Mouse (Mus musculus) left cerebral cortex, postnatal 25 days (tissue): ENCODE measurements around the gene Fdx1l. TPM values are rescaled to one million over a fixed set of nuclear protein-coding genes. Genes with fewer than 3 reads are reported as not detected.

Experiments
- DNase-seq, 2 experiments: peaks; one replicate each; pipeline ENCODE4 v3.0.0; 2022; ENCODE audit warnings: low spot score in 2 of 2, mixed read lengths in 1 of 2
- intact Hi-C: fragments of 180-260 bp; cut with DNase I; formaldehyde crosslinking; loops from one replicate; pipeline ENCODE4 v1.15.1; 2025
- microRNA-seq, 2 experiments: library from miRNA; unstranded; fragments of <30 nt; microRNA quantifications; one replicate each; pipeline ENCODE4 v1.2.0; 2022
- total RNA-seq, 2 experiments: library from RNA; stranded (reverse); gene quantifications; 2 replicates each; pipeline ENCODE4 v1.2.3; 2021

Fdx1l gene
- total RNA-seq, 2 experiments from 2014 or later = 59.2 to 63.0 TPM

DNA sequence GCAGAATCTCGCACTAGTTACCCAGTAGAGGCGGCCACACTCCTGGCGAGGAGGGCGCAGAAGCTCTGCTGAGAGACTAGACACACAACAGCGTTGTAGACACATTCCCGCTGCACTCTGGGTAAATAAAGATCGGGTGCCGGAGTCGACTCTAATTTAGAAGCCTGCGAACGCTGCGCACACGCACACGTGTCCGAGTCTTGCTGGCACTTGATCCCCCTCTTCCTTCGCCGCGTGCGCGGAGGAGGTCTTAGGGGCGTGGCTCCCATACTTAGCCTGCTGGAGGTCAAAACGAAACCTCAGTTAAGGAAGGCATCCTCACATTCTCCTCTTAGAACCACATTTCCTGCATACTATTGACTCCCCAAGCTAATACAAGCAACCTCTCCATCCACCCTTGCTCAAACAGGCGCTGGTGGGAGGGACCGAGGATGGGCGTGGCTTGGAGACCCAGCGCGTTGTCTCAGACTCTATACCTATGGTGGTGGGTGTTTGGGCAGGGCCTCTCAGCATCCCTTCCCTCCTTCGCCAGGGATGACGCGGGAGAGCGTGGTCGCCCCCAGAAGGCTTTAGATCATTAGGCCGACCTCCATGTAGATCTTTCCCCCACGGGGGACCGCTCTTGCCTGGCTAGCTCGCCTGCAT is 42.0 kb downstream of the Fdx1l start:
- intact Hi-C loops = loop anchor here (1.0 to 2.0 kb wide), 3 partner anchors 32 to 99 kb away; partner anchors contain the start of genes Gm38431 and Tyk2

DNA sequence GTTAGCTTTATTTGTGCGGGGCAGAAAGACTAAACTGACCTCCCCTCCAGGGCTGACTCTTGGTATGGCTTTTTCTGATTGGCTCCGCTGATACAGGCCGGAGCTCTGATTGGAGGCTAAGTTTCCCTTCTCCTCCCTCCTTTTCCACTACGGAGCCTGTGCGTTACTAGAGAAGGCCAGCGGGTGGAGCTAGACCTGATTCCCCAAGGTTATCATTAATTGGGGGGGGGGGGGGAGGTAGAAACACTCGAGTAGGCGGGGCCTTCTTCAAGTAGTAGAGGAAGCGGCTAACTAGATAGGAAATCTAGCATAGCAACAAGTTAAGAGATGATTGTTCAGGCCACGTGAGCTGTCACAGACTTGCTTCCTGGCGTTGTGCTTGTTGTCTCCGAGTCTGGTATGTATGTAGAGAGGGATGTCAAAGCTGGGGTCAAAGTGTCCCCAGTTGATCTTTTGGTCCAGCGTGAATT is 42.6 kb downstream of the Fdx1l start:
- DNase-seq = peak; percentile 76 to 91
- intact Hi-C loops = loop anchor here (1.0 to 2.0 kb wide), 3 partner anchors 32 to 100 kb away; partner anchors contain the start of genes Gm38431 and Tyk2

More for the DNA sequence above, 42.0 kb downstream of the Fdx1l start:
- DNase-seq = peak; percentile 88 to 93

DNA sequence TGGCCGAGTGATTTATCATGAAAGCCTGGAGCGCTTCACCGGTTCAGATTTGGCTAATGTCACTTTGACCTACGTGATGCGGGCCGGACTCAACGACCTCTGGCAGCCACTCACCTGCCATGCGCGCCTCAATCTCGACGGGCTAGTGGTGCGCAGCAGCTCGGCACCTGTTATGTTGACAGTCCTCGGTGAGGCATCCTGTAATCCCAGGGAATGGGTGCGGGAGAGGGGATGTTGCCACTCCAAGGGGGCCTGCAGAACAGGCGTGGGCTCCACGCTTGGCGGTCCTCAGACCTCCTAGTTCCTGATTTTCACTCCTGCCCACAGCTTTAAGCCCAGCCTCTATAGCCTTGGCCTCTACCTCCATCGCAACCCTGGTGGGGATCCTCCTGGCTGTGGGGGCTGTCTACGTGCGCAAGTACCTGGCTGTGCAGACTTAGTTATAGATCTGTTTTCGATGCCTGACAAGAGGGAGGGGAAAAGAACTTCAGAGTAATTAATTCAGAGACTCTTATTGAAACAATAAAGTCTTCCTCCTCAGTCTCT is 43.3 kb downstream of the Fdx1l start:
- DNase-seq = no peak
- intact Hi-C loops = loop anchor here (2.0 kb wide), 1 partner anchor 101 kb away; the partner anchor contains the start of gene Tyk2

DNA sequence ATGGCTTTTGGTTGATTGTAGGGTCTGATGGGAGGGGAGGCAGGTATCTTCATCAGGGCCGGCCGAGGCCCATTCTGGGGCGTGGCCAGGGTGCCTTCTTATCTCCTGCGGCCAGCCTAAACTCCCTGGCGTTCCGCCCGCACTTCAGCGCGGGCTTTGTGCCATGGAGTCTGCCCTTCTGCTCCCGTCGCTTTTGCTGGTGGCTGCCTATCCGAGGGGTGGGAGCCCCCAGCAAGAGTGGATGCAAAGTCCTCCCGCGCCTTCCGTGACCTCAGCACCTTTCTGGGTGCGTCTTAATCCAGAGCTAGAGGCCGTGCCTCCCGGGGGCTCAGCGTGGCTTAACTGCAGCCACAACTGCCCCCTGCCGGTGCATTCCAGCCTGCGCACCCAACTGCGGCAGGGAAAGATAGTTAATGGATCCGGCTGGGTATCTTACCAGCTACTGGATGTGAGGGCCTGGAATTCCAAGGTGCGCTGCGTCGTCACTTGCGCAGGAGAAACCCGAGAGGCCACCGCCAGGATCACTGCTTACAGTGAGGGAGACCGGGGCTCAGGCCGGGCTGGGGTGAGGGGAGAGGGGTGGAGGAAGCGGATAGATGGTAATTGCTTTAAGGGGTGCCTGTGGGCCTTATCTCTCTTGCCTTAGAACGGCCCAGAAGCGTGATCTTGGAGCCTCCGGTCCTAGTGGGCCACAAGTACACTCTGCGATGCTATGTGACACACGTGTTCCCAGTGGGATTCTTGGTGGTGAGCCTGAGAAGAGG is 43.9 kb downstream of the Fdx1l start, which contains the start of gene Icam4:
Gene Icam4 (plus strand): TSS at position 83 of the 764 bp plus-strand sequence.
- intact Hi-C loops = loop anchor here (2.0 kb wide), 2 partner anchors 101 to 129 kb away; partner anchors contain the start of gene Tyk2
- DNase-seq = peak; percentile 72 to 73

DNA sequence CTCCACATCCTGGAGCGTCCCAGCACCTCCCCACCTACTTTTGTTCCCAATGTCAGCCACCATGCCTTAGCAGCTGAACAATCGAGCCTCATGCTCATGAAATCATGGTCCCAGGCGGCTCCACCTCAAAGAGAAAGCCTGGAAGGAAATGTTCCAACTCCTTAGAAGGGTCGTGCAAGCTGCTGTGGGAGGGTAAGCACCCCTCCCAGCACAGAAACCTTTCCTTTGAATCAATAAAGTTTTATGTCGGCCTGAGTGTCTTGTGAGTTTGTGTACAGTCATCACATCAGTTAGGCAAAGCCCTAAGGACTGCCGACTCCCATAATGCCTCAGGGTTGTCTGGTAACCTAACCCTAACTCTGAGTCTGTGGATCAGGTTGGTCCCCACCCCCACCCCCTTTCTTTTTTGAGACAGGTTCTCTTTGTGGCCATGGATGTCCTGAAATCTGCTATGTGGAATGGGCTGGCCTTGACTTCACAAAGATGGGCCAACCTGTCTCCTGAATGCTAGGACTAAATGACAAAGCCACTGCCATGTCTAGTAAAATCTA is 44.8 kb downstream of the Fdx1l start:
- no peak for DNase-seq
- intact Hi-C loops = loop anchor here (2.0 kb wide), 1 partner anchor 128 kb away; no protein-coding TSS in a partner anchor

DNA sequence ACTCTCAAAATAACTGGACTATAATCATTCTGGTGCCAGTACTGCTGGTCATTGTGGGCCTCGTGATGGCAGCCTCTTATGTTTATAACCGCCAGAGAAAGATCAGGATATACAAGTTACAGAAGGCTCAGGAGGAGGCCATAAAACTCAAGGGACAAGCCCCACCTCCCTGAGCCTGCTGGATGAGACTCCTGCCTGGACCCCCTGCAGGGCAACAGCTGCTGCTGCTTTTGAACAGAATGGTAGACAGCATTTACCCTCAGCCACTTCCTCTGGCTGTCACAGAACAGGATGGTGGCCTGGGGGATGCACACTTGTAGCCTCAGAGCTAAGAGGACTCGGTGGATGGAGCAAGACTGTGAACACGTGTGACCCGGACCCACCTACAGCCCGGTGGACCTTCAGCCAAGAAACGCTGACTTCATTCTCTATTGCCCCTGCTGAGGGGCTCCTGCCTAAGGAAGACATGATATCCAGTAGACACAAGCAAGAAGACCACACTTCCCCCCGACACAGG is 45.6 kb downstream of the Fdx1l start:
- DNase-seq = no peak
- intact Hi-C loops = loop anchor here (2.0 kb wide), 1 partner anchor 127 kb away; no protein-coding TSS in a partner anchor

DNA sequence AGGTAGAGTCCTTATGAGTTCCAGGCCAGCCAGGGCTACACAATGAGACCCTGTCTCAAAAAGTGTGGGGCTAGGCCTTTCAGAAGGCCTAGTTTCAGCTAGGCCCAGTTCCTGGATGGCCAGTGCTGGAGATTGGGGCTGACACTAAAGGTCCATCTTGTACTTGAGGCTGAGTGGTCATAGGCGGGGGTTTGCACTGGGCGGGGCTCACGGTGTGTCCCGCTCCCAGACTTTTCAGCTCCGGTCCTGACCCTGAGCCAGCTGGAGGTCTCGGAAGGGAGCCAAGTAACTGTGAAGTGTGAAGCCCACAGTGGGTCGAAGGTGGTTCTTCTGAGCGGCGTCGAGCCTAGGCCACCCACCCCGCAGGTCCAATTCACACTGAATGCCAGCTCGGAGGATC is 46.6 kb downstream of the Fdx1l start:
- intact Hi-C loops = loop anchor here (1.0 kb wide), 1 partner anchor 24 kb away; no protein-coding TSS in a partner anchor
- DNase-seq = no peak

DNA sequence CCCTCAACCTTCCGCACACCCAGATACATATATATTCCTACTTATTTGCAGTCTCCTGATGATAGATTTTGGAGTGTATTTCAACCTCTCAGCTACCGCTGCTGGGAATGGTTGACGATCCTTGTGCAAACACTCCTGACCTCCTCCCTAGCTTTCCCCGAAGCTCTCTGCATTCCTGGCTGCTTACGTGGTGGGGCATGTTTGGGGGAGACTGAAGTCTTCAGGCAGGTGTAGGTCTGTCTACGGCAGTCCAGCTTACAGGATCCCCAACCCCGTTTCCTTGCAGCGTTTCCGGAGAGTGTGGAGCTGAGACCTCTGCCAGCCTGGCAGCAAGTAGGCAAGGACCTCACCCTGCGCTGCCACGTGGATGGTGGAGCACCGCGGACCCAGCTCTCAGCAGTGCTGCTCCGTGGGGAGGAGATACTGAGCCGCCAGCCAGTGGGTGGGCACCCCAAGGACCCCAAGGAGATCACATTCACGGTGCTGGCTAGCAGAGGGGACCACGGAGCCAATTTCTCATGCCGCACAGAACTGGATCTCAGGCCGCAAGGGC is 48.1 kb downstream of the Fdx1l start:
- DNase-seq = no peak
- intact Hi-C loops = no loop called here

DNA sequence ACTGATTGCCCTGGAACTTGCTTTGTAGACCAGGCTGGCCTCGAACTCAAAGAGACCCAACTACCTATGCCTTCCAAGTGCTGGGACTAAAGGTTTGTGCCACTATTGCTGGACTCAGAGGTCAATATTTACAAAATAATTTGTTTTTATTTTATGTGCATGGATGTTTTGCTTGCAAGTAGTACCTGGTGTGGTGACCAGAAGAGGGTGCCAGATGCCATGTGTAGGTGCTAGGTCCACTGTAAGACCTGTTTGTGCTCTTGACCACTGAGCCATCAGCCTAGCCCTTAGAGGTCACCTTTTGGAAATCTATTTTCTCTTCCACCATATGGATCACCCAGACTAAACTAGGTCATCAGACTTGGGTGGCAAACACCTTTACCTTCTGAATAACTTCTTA is 50.7 kb downstream of the Fdx1l start:
- no peak for DNase-seq
- intact Hi-C loops = no loop called here

DNA sequence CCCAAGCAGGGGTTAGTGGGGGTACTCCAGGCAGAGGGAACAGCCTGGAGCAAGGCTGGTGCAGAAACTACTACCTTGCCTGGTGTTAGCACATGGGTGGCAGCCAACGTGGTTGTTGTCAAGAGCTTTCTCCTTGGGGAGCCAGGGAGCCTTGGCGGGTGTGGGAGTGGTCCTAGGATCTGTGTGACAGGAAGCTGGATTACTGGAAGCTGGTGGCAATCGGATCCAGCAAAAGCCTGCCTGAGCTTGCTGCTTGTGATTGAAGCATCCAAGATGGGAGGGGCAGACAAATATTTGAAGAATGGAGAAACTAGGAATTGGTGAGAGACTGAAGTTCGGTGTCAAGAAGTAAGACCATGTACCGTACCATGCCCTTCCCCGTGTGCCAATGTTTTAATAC is 51.1 kb downstream of the Fdx1l start:
- intact Hi-C loops = no loop called here
- DNase-seq = no peak

DNA sequence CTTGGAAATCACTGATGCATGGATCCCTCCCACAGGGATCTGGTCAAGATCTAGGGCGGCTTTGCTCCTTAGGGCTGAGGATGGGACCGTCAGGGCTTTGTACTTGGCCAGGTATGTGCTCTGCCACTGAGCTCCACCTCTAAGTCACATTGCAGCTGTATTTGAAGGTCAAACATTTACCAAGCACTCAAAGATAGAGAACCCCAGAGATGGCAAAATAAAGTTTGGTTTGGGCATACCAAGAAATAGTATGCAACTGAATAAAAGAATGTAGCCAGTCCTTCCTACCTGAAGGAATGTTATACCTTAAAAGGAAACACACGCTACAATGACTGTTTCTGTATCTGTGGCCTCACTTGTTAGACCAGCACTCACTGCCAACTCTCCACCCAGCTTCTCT is 52.1 kb downstream of the Fdx1l start:
- intact Hi-C loops = no loop called here
- no peak for DNase-seq

DNA sequence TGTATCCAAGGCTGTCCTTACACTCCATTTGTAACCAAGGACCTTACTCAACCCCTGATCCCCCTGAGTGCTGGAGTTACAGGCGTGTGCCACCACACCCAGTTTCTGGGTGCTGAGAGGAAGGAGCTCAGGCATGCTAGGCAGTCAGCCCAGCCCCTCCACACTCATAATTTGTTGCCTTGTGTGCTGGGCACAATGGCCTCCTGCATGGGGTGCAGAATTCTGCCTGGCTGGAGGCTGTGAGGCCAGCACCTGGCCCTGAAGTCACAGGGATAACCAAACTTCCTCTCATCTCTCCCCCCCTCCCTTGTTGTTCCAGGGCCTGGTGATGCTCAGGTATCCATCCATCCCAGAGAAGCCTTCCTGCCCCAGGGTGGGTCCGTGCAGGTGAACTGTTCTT is 54.8 kb downstream of the Fdx1l start:
- DNase-seq = no peak
- intact Hi-C loops = no loop called here

Small RNA genes within 50 kb of the gene (microRNA-seq; reads per million reads assigned to microRNA genes)
- 0 to 0.34 reads per million in 2 experiments for gene Mir1900
- gene Mir7082 = 0 to 2.4 reads per million in 2 experiments

Other genes with a start within 250 kb of the Fdx1l start
- 10 to 100 TPM; 60.1 to 69.1 TPM for gene A230050P20Rik, start 205.0 kb downstream of the Fdx1l start, total RNA-seq
- gene Angptl6, start 193.9 kb downstream of the Fdx1l start, total RNA-seq = 10 to 100 TPM in 1 of 2 experiments, 1 to 10 TPM in 1; 9.0 to 10.2 TPM
- 10 to 100 TPM; 19.9 to 21.1 TPM for gene Ppan, start 185.4 kb downstream of the Fdx1l start, total RNA-seq
- 100 to 1,000 TPM; 113 to 123 TPM for gene Eif3g, start 175.0 kb downstream of the Fdx1l start, total RNA-seq
- gene Dnmt1, start 113.7 kb downstream of the Fdx1l start, total RNA-seq = 10 to 100 TPM; 40.0 to 42.9 TPM
- 1 to 10 TPM; 2.2 to 2.8 TPM for gene S1pr2, start 96.8 kb downstream of the Fdx1l start, total RNA-seq
- gene Mrpl4, start 70.9 kb downstream of the Fdx1l start, total RNA-seq = 10 to 100 TPM; 61.5 to 64.2 TPM
- gene Icam1, start 57.6 kb downstream of the Fdx1l start, total RNA-seq = 1 to 10 TPM; 3.3 to 3.5 TPM
- gene Icam4, start 44.2 kb downstream of the Fdx1l start, total RNA-seq = 1 to 10 TPM in 1 of 2 experiments, under 1 TPM in 1; 0.80 to 1.1 TPM
- gene Icam5, start 41.5 kb downstream of the Fdx1l start, total RNA-seq = 100 to 1,000 TPM; 236 to 267 TPM
- 1 to 10 TPM in 1 of 2 experiments, not detected in 1; 1.3 TPM for gene Zglp1, start 6.5 kb downstream of the Fdx1l start, total RNA-seq
- 1 to 10 TPM; 1.5 to 2.6 TPM for gene Gm49373, start 518 bp downstream of the Fdx1l start, total RNA-seq
- 1 to 10 TPM; 1.6 to 3.0 TPM for gene Gm38431, start 18.4 kb upstream of the Fdx1l start, total RNA-seq
- gene Raver1, start 18.4 kb upstream of the Fdx1l start, total RNA-seq = 10 to 100 TPM; 26.4 to 27.9 TPM
- 10 to 100 TPM; 11.6 to 12.7 TPM for gene Tyk2, start 57.6 kb upstream of the Fdx1l start, total RNA-seq
- 100 to 1,000 TPM; 144 to 153 TPM for gene Cdc37, start 76.4 kb upstream of the Fdx1l start, total RNA-seq
- gene Pde4a, start 92.1 kb upstream of the Fdx1l start, total RNA-seq = 10 to 100 TPM; 88.9 to 94.4 TPM
- gene Keap1, start 165.7 kb upstream of the Fdx1l start, total RNA-seq = 10 to 100 TPM; 49.2 to 51.0 TPM
- gene S1pr5, start 174.8 kb upstream of the Fdx1l start, total RNA-seq = 1 to 10 TPM; 7.8 to 8.3 TPM
- 10 to 100 TPM; 40.7 to 49.2 TPM for gene Atg4d, start 191.7 kb upstream of the Fdx1l start, total RNA-seq
- gene Kri1, start 214.4 kb upstream of the Fdx1l start, total RNA-seq = 10 to 100 TPM; 34.6 to 35.7 TPM
- gene Cdkn2d, start 217.8 kb upstream of the Fdx1l start, total RNA-seq = 10 to 100 TPM; 54.4 to 58.4 TPM
- 1 to 10 TPM in 1 of 2 experiments, under 1 TPM in 1; 0.89 to 1.3 TPM for gene Ap1m2, start 238.7 kb upstream of the Fdx1l start, total RNA-seq
- 10 to 100 TPM; 43.9 to 51.4 TPM for gene Slc44a2, start 247.1 kb upstream of the Fdx1l start, total RNA-seq